Mouse (Mus musculus): ENCODE measurements at regions not wholly inside any gene's neighbourhood (a gene's known extent, or its start where the extent isn't known, plus 50 kb on each side); places are given as distances from the start of the nearest gene placed in this dataset.

DNA sequence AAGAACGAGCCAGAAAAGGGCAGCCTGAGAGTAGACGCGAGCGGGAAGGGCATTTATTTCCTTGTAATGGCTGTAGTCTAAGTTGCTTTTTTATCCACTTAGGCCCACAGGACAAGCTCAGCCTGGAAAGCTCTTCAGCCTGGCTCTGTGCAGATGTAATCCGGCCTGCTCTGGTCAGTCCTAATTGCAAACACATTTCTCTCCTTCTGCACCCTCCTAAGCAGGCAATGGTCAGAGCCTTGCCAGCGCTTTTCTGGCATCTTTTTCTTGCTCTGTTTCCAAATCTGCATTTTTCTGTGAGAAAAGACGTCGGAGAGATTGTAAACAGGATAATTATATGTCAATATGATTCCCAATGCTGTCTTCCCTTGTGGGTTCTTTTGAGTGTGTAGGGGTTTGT is 224.3 kb upstream of the Tank start:
- DNase-seq (ENCODE audit: low spot score in 2 of 2), result peak in 1 of 2 experiments; percentile 24

DNA sequence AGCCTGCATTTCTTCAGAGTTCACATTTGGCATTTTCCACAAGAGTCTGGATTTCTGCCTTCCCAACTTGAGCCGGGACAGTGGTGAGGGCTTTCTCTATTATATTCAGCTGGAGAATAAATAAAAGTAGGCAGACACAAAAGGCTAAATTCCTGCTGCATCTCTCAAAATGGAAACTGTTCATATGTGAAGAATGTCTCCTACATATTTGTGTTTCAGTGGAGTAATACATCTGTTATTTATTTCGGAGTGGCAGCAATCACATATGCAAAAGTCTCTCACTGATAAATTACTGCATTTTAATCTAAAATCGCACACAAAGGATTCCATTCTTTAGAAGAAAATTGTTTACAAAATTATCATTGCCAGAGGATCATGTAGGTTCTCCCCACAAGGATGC is 230.9 kb upstream of the Tank start:
- no peak for DNase-seq (ENCODE audit: low spot score in 2 of 2)

DNA sequence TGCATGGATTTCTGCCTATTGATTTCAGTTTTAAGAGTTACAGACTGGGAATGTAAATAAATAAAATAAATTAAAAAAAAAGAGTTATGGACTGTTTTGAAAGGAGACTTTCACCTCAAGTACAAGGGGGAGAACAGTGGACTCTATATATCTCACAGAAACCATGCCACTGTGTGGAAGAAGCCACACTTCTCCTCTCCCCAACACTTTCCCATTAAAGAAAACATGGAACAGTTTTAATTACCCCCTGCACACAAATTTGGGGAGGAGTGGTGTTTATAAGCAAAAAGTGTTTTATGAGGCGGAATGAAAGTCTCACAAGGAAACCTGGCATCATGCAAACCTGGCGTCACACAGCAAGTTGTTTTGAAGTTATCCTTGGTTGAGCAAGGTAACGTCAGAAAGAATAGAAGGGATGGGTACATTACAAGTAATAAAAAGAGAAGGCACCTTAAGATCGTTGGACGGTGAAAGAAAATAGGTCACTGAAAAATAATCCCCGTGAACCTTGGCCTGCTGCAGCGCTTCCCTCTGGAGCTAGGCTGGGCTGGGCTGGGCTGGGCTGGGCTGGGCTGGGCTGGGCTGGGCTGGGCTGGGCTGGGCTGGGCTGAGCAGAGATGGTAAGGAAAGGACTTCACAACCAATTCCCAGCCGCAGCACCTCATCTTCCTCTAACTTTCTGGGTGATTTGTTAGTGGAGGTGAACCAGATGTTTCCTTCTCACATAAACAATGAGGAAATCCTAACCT is 232.2 kb upstream of the Tank start:
- no peak for DNase-seq (ENCODE audit: low spot score in 2 of 2)

- DNase-seq (ENCODE audit: low spot score in 2 of 2), result no peak
These were observed 233.1 kb upstream of the Tank start for GRCm38 (mm10) chr2:61345311-61345710.

DNA sequence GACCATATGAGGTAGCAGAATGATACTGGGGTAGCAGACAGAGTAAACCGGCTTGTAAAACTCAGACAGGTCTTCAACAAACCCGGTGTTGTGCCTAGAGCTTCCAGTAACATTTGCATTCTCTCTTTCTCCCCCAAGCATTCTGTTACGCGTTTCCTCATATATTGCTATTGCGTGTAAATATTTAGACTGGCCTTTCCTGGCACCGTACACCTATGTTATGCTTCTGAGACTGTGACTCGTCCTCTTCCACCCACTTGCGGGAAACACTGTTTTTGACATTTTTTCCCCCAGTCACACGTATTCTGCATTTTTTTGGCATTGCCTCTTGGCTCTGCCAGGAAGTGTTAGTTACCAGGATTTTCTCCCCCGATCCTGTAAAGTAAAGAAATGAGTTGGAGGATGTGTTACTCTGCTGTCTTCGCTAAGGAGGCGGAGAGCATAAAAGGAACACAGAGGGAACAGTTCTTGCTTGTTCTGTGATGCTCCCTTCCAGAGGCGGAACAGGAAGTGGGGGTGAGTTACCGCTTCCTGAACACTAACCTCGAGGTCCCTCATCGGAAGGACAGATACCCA is 233.7 kb upstream of the Tank start:
- DNase-seq (ENCODE audit: low spot score in 2 of 2), result no peak

- no peak for DNase-seq (ENCODE audit: low spot score in 2 of 2)
These were observed 237.1 kb upstream of the Tank start for GRCm38 (mm10) chr2:61341254-61341653.

DNA sequence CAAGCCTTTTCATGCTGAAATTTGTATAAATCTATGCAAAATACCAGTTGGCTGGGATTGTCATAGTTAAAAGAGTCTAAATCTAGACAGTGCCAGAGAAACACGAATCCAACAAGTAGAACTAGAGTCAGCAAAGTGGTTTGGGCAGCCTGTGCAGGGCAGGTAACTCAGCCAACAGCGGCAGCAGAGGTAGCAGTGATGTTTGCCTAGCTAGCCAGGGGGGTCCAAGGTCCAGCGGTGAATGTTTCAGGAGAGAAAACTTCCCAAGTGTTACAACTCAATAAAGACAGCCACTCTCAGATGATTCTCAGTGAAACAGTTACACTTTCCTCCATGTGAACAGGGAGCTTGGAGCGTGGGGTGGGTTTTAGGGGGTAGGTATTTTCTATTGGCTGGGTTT is 259.2 kb upstream of the Tank start:
- DNase-seq (ENCODE audit: low spot score in 2 of 2), result no peak

DNA sequence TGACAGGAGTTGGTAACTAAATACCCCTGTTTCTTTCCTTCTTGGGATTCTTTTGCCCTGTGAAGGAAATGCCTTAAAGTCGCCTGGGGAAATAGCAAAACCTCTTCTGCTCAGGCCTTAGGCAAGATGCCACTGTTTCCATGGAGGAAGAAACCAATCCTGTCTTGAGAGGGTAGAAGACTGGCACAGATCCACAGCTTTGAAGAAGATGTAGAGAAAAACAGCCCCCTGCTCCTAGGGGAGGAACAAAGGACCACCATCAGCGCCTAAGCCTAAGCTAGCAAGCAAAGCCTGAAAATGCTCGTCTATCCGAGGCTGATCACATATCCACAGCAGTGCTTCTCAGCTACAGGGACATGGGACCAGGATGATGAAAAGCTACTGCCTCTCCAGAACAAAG is 268.0 kb upstream of the Tank start:
- DNase-seq (ENCODE audit: low spot score in 2 of 2), result no peak

- DNase-seq (ENCODE audit: low spot score in 2 of 2), result peak in 1 of 2 experiments; percentile 10
These were observed 269.2 kb upstream of the Tank start for GRCm38 (mm10) chr2:61309219-61309618.

DNA sequence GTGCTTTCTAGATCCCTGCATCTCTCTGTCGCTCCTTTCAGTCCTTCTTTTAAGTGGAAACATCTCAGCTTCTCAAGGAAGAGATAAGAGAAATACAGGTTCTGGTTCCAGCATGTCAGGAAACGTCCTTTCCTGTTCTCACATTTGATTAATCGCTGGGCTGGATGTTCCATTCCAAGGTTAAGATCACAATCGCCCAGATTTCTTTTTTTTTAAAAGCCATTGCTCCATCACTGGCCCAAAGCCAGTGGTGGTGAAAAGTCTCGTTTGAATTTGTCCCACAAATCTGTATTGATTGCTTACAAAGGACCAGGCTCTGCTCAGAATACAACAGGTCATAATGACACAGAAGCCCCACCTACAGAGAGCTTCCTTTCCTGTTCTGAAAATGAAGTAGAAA is 281.2 kb upstream of the Tank start:
- DNase-seq (ENCODE audit: low spot score in 2 of 2), result peak; percentile 18 to 44

- DNase-seq (ENCODE audit: low spot score in 2 of 2), result no peak
These were observed 281.8 kb upstream of the Tank start for GRCm38 (mm10) chr2:61296606-61297005.

- peak in 1 of 2 experiments; percentile 57 for DNase-seq (ENCODE audit: low spot score in 2 of 2)
These were observed 283.0 kb upstream of the Tank start for GRCm38 (mm10) chr2:61295261-61295964.

- no peak for DNase-seq (ENCODE audit: low spot score in 2 of 2)
These were observed 290.1 kb upstream of the Tank start for GRCm38 (mm10) chr2:61288246-61288645.

GRCm38 (mm10) chr2:61284706-61285105 is 293.7 kb upstream of the Tank start:
- no peak for DNase-seq (ENCODE audit: low spot score in 2 of 2)

- no peak for DNase-seq (ENCODE audit: low spot score in 2 of 2)
These were observed 294.4 kb upstream of the Tank start for GRCm38 (mm10) chr2:61283829-61284601.

DNA sequence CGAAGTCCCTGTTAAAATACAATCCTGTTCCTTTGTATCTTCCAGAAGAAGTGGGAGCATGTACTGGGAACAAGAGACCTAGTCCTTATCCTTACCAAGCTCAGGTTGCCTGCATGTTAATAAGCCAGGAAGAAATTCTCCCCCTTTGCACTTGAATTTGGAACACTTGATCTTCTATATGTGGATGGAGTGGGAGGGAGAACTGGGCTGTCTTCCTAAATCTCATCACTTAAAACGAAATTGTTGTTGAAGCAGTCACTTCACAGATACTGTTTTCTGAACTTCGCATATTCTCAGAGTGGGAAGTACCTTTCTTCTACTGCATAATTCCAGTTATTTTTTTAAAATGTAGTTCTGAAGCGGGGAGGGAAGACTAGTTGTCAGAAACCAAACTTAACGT is 305.7 kb upstream of the Tank start:
- DNase-seq (ENCODE audit: low spot score in 2 of 2), result no peak

GRCm38 (mm10) chr2:61267706-61268105 is 304.7 kb upstream of the Rbms1 start:
- no peak for DNase-seq (ENCODE audit: low spot score in 2 of 2)

GRCm38 (mm10) chr2:61250068-61250800 is 287.2 kb upstream of the Rbms1 start:
- DNase-seq (ENCODE audit: low spot score in 2 of 2), result no peak

GRCm38 (mm10) chr2:61247956-61248355 is 285.0 kb upstream of the Rbms1 start:
- DNase-seq (ENCODE audit: low spot score in 2 of 2), result no peak

DNA sequence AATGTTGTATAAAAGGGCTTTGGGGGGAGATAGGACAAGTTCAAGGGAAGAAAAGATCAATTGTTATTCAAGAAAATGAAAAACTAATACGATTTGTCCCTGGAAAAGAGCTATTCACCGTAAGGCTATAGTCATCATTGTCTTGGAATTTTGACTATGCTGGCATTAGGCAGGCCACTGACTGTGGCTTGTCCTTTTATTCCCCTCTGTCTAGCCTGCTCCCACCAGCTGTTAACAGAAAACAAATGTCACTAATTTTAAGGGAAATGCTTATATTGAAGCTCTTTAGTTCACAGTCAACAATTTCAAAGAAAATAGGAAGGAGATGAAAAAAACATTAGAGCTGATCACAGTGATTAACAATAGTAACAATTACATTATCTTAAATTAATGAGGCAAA is 284.3 kb upstream of the Rbms1 start:
- DNase-seq (ENCODE audit: low spot score in 2 of 2), result no peak

GRCm38 (mm10) chr2:61246691-61247258 is 283.8 kb upstream of the Rbms1 start:
- no peak for DNase-seq (ENCODE audit: low spot score in 2 of 2)
